Mouse (Mus musculus): Measurements from ENCODE around the gene Ifitm1.

Gene Ifitm1

DNA sequence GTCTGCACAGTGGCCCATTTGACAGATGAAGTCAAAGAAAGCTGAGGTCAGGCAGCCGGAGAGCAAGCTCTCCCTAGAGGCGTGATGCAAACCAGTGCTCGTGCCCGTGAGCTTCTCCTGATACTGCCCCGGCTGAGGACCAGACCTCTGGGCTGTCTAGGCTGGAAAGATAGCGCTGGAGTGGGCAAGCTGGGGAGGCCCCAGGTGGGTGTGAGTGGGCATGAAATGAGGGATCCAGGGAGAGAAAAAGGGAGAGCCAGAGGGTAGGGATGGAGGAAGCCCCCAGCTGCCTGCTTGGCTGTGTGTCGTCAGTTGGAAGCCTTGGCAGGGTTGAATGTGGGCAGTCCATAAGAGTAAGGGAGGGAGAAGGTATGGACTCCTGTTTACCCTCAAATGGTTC is 22.8 kb upstream of the Ifitm1 start:
- TF ChIP-seq GATA4 (IDR thresholded peaks at IDR 0.05; ENCODE audit: insufficient replicate concordance, low read length): no peak

DNA sequence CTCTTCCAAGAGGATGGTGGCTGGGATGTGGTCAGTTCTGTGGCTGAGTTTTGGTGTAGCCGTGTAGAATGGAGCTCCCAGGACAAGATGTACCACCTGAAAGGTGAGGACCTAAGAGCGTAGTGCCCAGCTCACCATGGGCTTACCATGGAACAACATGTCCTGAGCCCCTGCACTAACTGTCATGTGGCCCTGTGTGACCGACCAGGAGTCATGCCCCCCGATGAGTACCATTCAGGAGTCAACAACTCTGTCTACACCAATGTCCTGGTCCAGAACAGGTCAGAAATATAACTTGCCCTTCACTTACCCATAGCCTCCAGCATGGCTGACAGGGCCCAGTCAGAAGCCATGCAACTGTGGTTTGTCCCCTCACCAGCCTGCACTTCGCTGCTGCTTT is 21.8 kb upstream of the Ifitm1 start:
- no peak for TF ChIP-seq GATA4 (IDR thresholded peaks at IDR 0.05; ENCODE audit: insufficient replicate concordance, low read length)

DNA sequence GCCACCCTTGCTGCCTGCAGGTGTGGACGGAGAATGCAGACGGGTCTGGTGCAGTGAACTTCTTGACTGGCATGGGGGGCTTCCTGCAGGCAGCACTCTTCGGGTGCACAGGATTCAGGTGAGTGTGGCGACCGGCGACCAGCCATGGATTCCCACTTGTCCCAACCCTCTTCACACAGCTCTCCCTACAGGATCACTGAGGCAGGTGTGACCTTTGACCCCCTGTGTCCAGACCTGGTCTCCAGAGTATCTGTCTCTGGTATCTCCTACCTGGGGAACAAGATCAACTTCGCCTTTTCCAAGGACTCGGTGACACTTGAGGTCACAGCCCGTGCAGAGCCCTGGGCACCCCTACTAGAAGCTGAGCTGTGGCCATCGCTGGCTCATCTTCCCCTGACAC is 20.7 kb upstream of the Ifitm1 start:
- no peak for TF ChIP-seq GATA4 (IDR thresholded peaks at IDR 0.05; ENCODE audit: insufficient replicate concordance, low read length)

DNA sequence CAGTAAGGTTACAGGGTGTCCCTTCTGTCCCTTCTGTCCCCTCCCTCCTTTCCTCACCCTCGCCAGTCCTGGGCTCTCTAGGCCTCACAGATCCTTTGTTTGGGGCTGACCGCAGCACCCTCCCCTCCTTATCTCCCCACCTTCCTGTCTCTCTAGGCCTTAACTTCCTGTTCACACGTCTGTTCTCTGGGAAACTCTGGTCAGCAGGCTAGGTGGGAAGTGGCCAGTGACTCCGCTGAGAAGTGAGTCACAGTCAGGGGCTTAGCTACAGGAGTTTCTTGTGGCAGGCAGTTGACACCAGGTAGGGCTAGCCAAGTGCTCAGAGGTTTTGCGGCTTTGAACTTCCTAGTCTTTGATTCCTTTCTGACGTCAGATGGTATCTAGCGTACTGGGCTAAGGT is 20.0 kb upstream of the Ifitm1 start:
- peak; percentile 93; the same call in 1 of the 2 replicates for TF ChIP-seq GATA4 (IDR thresholded peaks at IDR 0.05; ENCODE audit: insufficient replicate concordance, low read length)

DNA sequence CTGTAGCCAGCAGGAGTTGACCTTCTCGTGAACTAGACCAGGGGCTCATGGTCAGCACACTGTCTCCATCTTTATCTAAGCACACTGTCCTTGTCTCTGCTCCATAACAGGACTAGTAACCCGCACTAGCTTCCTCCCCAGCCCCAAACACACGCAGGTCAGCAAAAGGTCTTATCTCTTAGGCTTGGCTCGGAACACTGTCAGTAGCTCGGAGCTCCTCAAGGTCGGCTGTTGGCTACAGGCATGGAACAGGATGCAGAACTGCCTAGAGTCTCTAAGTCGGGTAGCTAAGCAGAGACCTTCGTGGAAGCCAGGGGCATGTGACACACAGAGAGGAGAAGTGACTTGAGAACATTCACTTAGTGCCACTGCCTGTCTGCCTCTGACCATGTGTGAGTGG is 18.9 kb upstream of the Ifitm1 start:
- TF ChIP-seq GATA4 (IDR thresholded peaks at IDR 0.05; ENCODE audit: insufficient replicate concordance, low read length): peak; percentile 96

DNA sequence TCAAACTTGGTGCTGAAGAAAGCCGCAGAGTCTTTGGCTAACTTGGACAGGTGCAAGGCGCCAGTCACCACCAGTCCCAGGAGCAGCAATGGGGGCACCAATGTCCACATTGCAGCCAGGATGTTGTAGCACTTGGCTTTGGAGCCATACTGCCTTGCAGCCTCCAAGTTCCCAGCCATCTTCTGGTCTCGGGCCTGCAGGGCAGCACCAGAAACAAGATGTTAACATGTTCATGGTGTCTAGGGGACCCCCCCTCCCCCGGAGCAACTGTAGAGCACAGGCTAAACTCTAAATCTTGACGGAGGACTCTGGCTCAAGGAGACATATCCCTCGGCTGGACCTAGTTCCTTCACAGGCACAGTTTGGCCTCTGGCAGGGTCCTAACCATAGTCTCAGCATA is 17.8 kb upstream of the Ifitm1 start:
- TF ChIP-seq GATA4 (IDR thresholded peaks at IDR 0.05; ENCODE audit: insufficient replicate concordance, low read length): no peak

DNA sequence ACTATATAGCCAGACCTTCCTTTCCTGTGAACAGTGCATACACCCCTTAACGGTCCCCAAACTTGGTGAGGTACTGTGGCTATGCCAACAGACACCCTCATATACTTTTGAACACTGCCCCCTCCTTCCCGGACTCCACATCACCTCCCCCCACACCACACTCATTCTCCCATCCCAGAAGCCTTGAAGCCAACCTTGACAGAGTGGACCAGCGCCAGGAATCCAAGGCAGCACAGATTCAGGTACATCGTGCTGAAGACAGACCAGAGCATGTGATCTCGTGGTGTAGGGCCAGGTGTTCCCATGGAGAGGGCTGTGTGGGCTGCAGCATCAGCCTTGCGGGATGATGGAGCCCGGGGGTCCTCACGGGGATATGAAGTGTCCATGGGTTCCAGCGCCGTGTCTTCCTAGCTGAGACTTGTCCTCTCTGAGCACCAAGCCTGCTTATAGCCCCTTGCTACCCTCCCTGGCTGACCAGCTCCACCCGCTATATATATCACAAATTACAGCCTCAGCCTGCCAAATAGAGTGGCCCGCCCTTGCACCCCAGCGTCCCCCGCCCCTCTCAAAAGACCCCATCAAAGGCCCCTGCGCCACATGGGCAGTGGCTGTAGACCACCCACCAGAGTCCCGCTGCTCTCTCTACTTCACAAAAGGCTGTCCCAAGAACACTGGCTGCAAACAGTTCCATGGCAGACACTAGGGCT is 17.0 kb upstream of the Ifitm1 start, which contains the start of gene Ifitm5:
Gene Ifitm5, minus strand, starts transcription at position 468 of the 707 bp plus-strand sequence.
- TF ChIP-seq GATA4 (IDR thresholded peaks at IDR 0.05; ENCODE audit: insufficient replicate concordance, low read length): no peak

DNA sequence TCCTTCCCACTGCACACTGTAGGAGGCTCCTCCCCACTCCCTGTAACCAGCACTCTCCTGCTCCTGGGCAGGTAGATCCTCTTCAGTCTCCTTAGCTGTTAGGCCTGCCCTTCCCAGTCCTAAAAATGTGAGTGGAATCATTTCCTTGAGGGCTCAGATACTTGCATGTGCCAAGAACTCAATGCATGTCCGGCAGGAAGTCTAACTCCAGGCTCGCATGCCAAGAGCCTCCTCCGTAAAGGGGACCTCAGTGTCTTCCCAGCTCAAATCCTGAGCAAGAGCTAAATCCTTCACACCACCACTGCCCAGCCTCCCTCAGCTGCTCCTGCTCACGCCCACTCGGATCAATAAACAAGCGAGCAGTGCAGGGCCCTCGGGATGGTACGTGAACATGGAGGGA is 16.0 kb upstream of the Ifitm1 start:
- TF ChIP-seq GATA4 (IDR thresholded peaks at IDR 0.05; ENCODE audit: insufficient replicate concordance, low read length): 0 out of 2 replicates have a peak, but pooled peaks have one; percentile 6

DNA sequence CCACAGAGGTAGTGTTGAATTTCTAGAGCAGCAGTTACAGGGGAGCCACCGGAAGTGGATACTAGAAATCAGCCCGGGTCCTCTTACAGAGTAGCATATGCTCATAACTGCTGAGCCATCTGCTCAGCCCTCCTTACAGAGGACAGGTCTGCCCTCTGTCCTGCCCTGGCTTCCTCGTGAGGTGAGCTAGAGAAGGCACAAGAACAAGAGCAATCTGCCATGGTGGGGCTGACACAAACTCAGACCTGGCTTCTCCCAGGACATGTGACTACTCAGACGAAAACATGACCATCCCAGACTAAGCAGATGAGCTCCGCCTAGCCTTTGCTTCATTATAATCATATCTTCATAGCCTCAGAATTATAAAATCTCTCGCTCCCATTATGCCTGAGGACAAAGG is 15.3 kb upstream of the Ifitm1 start:
- TF ChIP-seq GATA4 (IDR thresholded peaks at IDR 0.05; ENCODE audit: insufficient replicate concordance, low read length): no peak

DNA sequence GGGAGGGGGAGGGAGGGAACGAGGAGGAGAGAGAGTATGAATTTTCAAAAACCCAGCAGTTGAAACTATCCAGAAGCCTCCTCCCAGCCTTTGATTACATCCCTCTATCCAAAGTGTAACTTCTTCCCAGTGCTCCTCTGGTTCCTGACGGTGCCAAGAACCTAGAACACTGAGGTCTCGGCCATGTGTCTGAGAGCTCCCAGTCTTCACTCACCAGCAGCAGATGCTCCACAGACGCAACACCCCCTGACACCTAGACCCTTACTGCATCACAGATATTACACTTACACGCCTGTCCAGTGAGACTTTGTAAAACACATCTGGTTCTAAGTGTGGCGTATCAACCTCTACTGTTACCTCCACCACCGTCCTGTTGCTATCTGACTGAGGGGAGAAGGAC is 14.6 kb upstream of the Ifitm1 start:
- TF ChIP-seq GATA4 (IDR thresholded peaks at IDR 0.05; ENCODE audit: insufficient replicate concordance, low read length): no peak

DNA sequence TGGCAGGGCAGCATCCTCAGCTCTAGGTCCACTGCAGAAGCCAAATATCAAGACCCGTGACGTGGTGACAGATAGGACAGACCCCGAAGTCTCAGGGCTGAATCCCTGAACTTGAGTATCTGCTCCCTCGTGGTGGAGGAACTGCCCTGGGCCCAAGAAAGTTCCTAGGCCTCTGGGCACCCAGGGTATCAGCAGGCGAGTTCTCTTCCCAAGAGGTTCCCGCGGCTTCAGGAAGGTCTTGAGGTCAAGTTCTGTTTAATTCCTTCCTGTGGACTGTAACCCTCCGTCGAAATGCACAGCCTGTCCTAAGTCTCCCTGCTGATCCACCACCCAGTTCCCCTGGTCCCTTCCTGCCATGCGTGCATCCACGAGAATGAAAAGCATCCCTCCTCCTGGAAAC is 13.9 kb upstream of the Ifitm1 start:
- TF ChIP-seq GATA4 (IDR thresholded peaks at IDR 0.05; ENCODE audit: insufficient replicate concordance, low read length): peak; percentile 48; the same call in 1 of the 2 replicates

DNA sequence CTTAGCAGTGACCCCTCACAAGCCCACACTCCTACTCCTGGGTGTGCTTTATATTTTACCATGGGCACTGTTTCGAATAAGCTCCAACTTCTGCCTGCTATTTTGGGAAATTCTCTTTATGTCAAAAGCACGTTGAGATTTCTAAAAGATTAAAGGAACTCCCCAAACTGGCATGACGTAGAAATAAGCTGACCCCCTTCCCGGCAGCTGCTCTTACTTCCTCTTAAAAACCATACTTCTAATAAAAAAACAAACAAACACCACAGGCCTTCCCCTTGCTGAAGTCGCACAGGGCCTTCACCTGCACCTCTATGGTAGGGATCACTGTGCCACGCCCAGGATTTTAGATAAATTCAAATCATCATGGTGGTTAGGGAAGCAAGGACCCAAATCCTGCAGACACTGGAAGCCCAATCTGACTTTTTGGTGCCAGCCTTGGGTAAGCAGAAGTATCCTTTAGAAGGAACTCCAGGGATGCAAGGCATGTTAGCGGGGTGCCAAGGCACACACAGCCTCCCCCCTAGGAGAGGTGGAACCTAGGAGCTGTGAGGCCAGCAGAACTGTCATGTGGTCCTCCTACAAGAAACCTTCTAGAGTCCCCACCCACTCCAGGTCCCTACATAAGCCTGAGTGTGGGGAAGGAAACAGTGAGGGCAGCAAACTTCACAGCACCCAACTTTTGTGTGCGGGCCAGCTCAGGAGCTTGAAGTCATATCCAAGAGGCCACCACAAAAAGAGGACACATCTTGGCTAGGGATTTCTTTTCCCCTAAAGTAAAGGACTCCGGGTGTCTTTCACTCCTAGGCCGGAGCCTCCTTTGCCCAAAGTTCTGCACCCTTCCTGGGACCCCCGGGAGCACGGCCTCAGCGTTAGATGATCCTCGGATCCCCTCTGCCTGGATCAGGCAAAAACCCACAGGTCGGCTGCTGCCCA is 13.0 kb upstream of the Ifitm1 start:
- no peak for TF ChIP-seq GATA4 (IDR thresholded peaks at IDR 0.05; ENCODE audit: insufficient replicate concordance, low read length)

DNA sequence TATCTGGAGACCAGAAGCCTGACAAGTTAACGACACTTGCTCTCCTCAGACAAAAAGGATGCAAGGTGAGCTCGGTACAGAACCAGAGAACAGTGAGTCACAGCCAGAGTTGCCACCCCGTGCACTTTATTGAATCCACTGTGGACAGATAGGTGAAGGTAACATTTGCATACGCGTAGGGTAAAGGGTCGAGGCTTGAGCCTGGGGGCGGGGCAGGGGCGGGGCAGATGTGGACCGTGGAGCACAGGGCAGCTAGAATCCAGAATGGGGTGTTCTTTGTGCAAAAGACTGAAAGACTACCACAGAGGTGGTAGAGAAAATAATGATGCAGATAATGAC is 12.3 kb upstream of the Ifitm1 start:
- TF ChIP-seq GATA4 (IDR thresholded peaks at IDR 0.05; ENCODE audit: insufficient replicate concordance, low read length): no peak

DNA sequence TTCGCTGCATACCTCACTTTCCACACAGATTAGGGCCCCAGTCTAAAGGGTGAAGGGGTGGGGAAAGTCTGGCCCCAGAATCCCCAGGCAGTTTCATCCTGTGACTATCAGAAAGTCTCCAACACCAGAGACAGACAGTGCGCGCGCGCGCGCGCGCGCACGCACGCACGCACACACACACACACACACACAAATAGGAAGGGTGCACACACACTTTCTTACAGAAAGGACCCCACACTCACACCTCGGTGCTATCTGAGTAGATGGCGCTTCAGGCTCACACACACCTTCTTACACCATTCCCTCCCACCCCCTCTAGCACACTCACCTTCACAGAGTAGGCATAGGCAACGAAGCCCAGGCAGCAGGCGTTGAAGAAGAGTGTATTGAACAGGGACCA is 11.7 kb upstream of the Ifitm1 start:
- TF ChIP-seq GATA4 (IDR thresholded peaks at IDR 0.05; ENCODE audit: insufficient replicate concordance, low read length): no peak

DNA sequence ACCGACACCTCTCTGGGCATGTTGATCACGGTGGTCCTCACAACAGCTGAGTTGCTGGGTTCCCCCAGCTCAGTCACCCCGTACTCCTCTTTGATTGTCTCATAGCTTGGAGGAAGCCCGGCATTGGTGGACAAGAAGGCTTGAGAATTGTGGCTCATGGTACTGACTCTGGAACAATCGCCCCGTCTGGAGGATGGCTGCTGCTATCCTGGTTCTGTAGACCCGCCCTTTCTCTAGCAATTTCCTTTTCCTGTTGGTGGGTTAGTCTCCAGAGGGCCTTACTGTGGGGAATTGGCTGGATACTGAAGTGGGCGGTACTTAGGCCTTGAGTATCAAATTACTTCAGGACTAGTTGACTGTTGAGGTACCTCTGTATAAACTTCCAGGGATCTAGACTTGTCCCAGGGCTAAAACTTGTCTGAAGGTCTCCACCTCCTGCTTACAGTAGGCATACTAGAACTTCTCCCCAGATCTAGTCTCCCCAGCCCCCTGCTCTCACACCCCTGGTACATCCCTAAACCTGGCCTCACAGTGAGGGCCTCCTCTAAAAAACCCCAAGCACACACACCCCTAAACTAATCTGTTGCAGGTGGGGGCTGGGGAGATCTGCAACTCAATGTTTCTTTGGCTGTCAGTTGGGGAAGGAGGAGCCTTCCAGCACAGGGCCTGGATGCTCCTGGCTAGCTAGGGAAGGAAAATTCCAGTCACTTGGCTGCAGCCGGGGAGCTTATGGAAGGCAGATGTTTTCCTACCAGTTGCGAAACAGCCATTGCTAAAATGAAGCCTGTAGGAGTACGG is 11.1 kb upstream of the Ifitm1 start, which contains the start of the genes Gm45717 and Ifitm2:
Gene Gm45717, minus strand, starts transcription at position 180 of the 798 bp plus-strand sequence.
Gene Ifitm2, minus strand, starts transcription at position 230 of the 798 bp plus-strand sequence.
- peak; percentile 11; the same call in 1 of the 2 replicates for TF ChIP-seq GATA4 (IDR thresholded peaks at IDR 0.05; ENCODE audit: insufficient replicate concordance, low read length)

All from liver, adult (tissue).